Comparison of ENCODE assay signal across 7 mouse cellular contexts in genomic region chr11:102393238-102393634, GRCm38 (mm10). TPM values are rescaled to one million over a fixed set of nuclear protein-coding genes. Genes with fewer than 3 reads are reported as not detected.
DNase-seq lines count a peak whose midpoint lies in the region; ATAC-seq and TF ChIP-seq lines count a peak whose summit lies in the region.

Gene Rundc3a (plus strand): TSS chr11:102393403.

- H3K4me1 ChIP-seq in cortical plate, adult 2 months (ENCODE audit: control insufficient read depth, insufficient read depth, low read length), result peaks cover under 1% of the 10 kb centered on the region
- peaks cover 29% of the 10 kb centered on the region for H3K4me1 ChIP-seq in limb, embryonic 10.5 days
- H3K4me1 ChIP-seq in midbrain, embryonic 12.5 days, result peaks cover 51% of the 10 kb centered on the region
- H3K4me1 ChIP-seq in small intestine, adult 2 months (ENCODE audit: control insufficient read depth, insufficient read depth, insufficient read length, low read length), result peaks cover 13% of the 10 kb centered on the region

- TF ChIP-seq CTCF in cortical plate, adult 2 months (IDR thresholded peaks at IDR 0.05; ENCODE audit: extremely low read depth, insufficient read depth, low read length), result no peak
- no peak for TF ChIP-seq CTCF in small intestine, adult 2 months (IDR thresholded peaks at IDR 0.05; ENCODE audit: extremely low read depth, insufficient read length, insufficient replicate concordance, low read depth, low read length)

- peaks cover 49% of the 10 kb centered on the region for H3K27me3 ChIP-seq in limb, embryonic 10.5 days (ENCODE audit: low read depth, poor library complexity, severe bottlenecking)
- peaks cover 10% of the 10 kb centered on the region for H3K27me3 ChIP-seq in midbrain, embryonic 12.5 days
- H3K27me3 ChIP-seq in small intestine, adult 2 months (ENCODE audit: control insufficient read depth, insufficient read depth, low read length), result no peaks in the 10 kb centered on the region

- H3K9me3 ChIP-seq in limb, embryonic 10.5 days (replicated peaks), result no peaks in the 10 kb centered on the region
- no peaks in the 10 kb centered on the region for H3K9me3 ChIP-seq in midbrain, embryonic 12.5 days

- no peaks in the 10 kb centered on the region for H3K36me3 ChIP-seq in limb, embryonic 10.5 days
- 0 out of 2 replicates have a peak, but pooled peaks cover 6% of the 10 kb centered on the region for H3K36me3 ChIP-seq in midbrain, embryonic 12.5 days
- H3K36me3 ChIP-seq in small intestine, adult 2 months (ENCODE audit: control insufficient read depth, insufficient read depth, low read length), result no peaks in the 10 kb centered on the region

- H3K27ac ChIP-seq in cortical plate, adult 2 months (ENCODE audit: insufficient read depth, low read length), result peak within 1 kb of the TSS; percentile 94
- H3K27ac ChIP-seq in limb, embryonic 10.5 days, result peak within 1 kb of the TSS; percentile 4; the same call in 1 of the 2 replicates
- H3K27ac ChIP-seq in midbrain, embryonic 12.5 days (replicated peaks), result peak within 1 kb of the TSS; percentile 92
- no peak within 1 kb of the TSS for H3K27ac ChIP-seq in small intestine, adult 2 months (ENCODE audit: insufficient read depth, low read depth, low read length)

- H3K4me2 ChIP-seq in midbrain, embryonic 12.5 days (replicated peaks), result peak within 1 kb of the TSS; percentile 63

- DNase-seq in adrenal gland, adult 2 months, result peak; percentile 92
- peak; percentile 70 to 84 for DNase-seq in gastrocnemius, postnatal 4 days (ENCODE audit: low spot score in 2 of 2)
- peak; percentile 75 for DNase-seq in kidney, adult 18-20 months
- DNase-seq in limb, embryonic 10.5 days (ENCODE audit: low spot score), result peak; percentile 97

- peak; percentile 88 for ATAC-seq in midbrain, embryonic 12.5 days (ENCODE audit: low FRiP score, low read depth)

- H3K4me3 ChIP-seq in cortical plate, adult 2 months (ENCODE audit: insufficient read depth, low read length), result peak within 1 kb of the TSS; percentile 94
- peak within 1 kb of the TSS; percentile 53 for H3K4me3 ChIP-seq in limb, embryonic 10.5 days
- peak within 1 kb of the TSS; percentile 67 for H3K4me3 ChIP-seq in midbrain, embryonic 12.5 days
- H3K4me3 ChIP-seq in small intestine, adult 2 months (ENCODE audit: low read depth, low read length), result peak within 1 kb of the TSS; percentile 50

- under 1% methylated on average over 34 of the region's 34 CpGs for WGBS in limb, embryonic 10.5 days
- under 1% methylated on average over 23 of the region's 34 CpGs for WGBS in midbrain, embryonic 12.5 days
- 2% methylated on average over 34 of the region's 34 CpGs for WGBS in small intestine, adult 2 months

- peak within 1 kb of the TSS; percentile 83 for H3K9ac ChIP-seq in midbrain, embryonic 12.5 days (replicated peaks)

- TF ChIP-seq POLR2A in cortical plate, adult 2 months (IDR thresholded peaks at IDR 0.05; ENCODE audit: extremely low read depth, insufficient read depth, low read length), result peak; percentile 65; the same call in 1 of the 2 replicates
- TF ChIP-seq POLR2A in small intestine, adult 2 months (IDR thresholded peaks at IDR 0.05; ENCODE audit: low read depth, low read length), result no peak

RNA-seq across cellular contexts. Expression of gene Rundc3a, which starts in this region (rescaled TPM):
- total RNA-seq in adrenal gland, adult 2 months (2021), result 10 to 100 TPM; 36.8 to 51.7 TPM
- 46.3 and 77.5 TPM in 2 replicates for polyA plus RNA-seq in adrenal gland, adult 2 months (2012; rRNA removed)
- 511 and 558 TPM in 2 replicates for polyA plus RNA-seq in cortical plate, adult 2 months (2012; rRNA removed)
- total RNA-seq in gastrocnemius, postnatal 4 days (2021), result 1 to 10 TPM; 1.3 to 1.4 TPM
- polyA plus RNA-seq in limb, embryonic 10.5 days (2016; fragmentation: Nextera tagmentation; extraction: Ambion mirVana), result 1.2 and 1.3 TPM in 2 replicates
- polyA plus RNA-seq in midbrain, embryonic 12.5 days (2016; fragmentation: Nextera tagmentation; extraction: Ambion mirVana), result 117 and 133 TPM in 2 replicates
- 2.5 and 6.5 TPM in 2 replicates for polyA plus RNA-seq in small intestine, adult 2 months (2012; rRNA removed)

Comparison
In these comparisons a context has a peak if more than half of its experiments do, and no peak if none do; other contexts are left out.
1. RNA of gene Rundc3a (total RNA-seq): 36.8 to 51.7 TPM in adrenal gland, adult 2 months; 1.3 to 1.4 TPM in gastrocnemius, postnatal 4 days; every median in the first group is over 10 times any median in the second.
2. Peak in every context shown above with its lines, with median percentiles within 50 percentile points of each other: DNase-seq and H3K4me3 ChIP-seq.